Mouse (Mus musculus) liver, adult 2 months (tissue): ENCODE measurements around the gene Stxbp6. TPM values are rescaled to one million over a fixed set of nuclear protein-coding genes. Genes with fewer than 3 reads are reported as not detected.

Experiments used
- DNase-seq: peaks from one replicate; pipeline ENCODE4 v3.0.0-alpha.2; 2011; ENCODE audit warnings: low read depth, low spot score; ENCODE audit errors: extremely low read depth
- H3K27ac ChIP-seq: fragments of 200-500 bp; replicated peaks from 2 replicates; pipeline ENCODE4 v1.5.1; 2012; ENCODE audit warnings: low read depth, mild to moderate bottlenecking, control low read depth, inconsistent platforms, low read length; ENCODE audit not compliant: insufficient read depth
- H3K27me3 ChIP-seq: fragments of 200-500 bp; 2 replicates; pipeline ENCODE4 v1.6.1; 2012; ENCODE audit warnings: mild to moderate bottlenecking, moderate library complexity, low read length, inconsistent platforms; ENCODE audit not compliant: control insufficient read depth, insufficient read depth
- H3K36me3 ChIP-seq: fragments of 200-500 bp; 2 replicates; pipeline ENCODE4 v1.6.1; 2012; ENCODE audit warnings: low read length, inconsistent platforms; ENCODE audit not compliant: control insufficient read depth, insufficient read depth
- H3K4me1 ChIP-seq: fragments of 200-500 bp; 2 replicates; pipeline ENCODE4 v1.6.1; 2011; ENCODE audit warnings: low read length; ENCODE audit not compliant: control insufficient read depth, insufficient read depth
- H3K4me3 ChIP-seq: fragments of 200-500 bp; 2 replicates; pipeline ENCODE4 v1.5.1; 2011; ENCODE audit warnings: low read depth, mild to moderate bottlenecking, control low read depth, low read length, moderate library complexity; ENCODE audit not compliant: insufficient read depth
- H3K79me2 ChIP-seq: fragments of 200-500 bp; 2 replicates; pipeline ENCODE4 v1.6.1; 2012; ENCODE audit warnings: inconsistent platforms, mild to moderate bottlenecking, low read length, moderate library complexity; ENCODE audit not compliant: control insufficient read depth, insufficient read depth
- H3K9ac ChIP-seq: fragments of 200-500 bp; 2 replicates; pipeline ENCODE4 v1.6.1; 2012; ENCODE audit warnings: low read depth, mild to moderate bottlenecking, control low read depth, inconsistent platforms, low read length
- CTCF ChIP-seq: fragments of 200-500 bp; IDR thresholded peaks from 2 replicates; pipeline ENCODE4 v1.5.1; 2011; ENCODE audit warnings: low read depth, low read length, control low read depth
- POLR2A ChIP-seq: fragments of 200-500 bp; IDR thresholded peaks from 2 replicates; pipeline ENCODE4 v1.6.1; 2011; ENCODE audit warnings: low read length, control low read depth; ENCODE audit not compliant: insufficient read depth; ENCODE audit errors: extremely low read depth
- WGBS: fragments of 180-500 bp; shearing (Covaris S2); methylation state at CpG from one replicate; pipeline ENCODE4 v1.1.7; 2018; 5-methylcytosine and 5-hydroxymethylcytosine counted together
- polyA plus RNA-seq: library from polyadenylated mRNA; depleted of rRNA; stranded (reverse); fragments of >200 nt; gene quantifications from 2 replicates; pipeline ENCODE4 v1.2.3, GENCODE M21; 2012
- total RNA-seq: library from RNA; depleted of rRNA; stranded (reverse); fragments of >200 nt; gene quantifications from 2 replicates; pipeline ENCODE4 v1.2.3, GENCODE M21; 2014

The Stxbp6 gene
- total and polyA plus RNA-seq, 2 experiments = 4.6 to 8.5 TPM

- Histone ChIP-seq H3K4me3 (no peak overlapping the region), H3K27me3 (no peaks in the 10 kb centered on the region), H3K4me1 (peaks cover 2% of the 10 kb centered on the region; the same call in 1 of the 2 replicates), H3K79me2 (no peaks in the 10 kb centered on the region), H3K36me3 (no peaks in the 10 kb centered on the region), H3K9ac (no peak overlapping the region), H3K27ac (no peak overlapping the region)
- no peak for DNase-seq
- TF ChIP-seq POLR2A (no peak), CTCF (no peak)
- 92% methylated on average over 6 of the region's 6 CpGs for whole genome bisulfite sequencing
Measured at GRCm38 (mm10) chr12:44889677-44890393, 184.7 kb downstream of the Stxbp6 start.

GRCm38 (mm10) chr12:44886826-44887225, 187.7 kb downstream of the Stxbp6 start:
- Histone ChIP-seq H3K4me1 (peaks cover 2% of the 10 kb centered on the region; the same call in 1 of the 2 replicates), H3K79me2 (no peaks in the 10 kb centered on the region), H3K27me3 (no peaks in the 10 kb centered on the region), H3K36me3 (no peaks in the 10 kb centered on the region), H3K27ac (no peak overlapping the region), H3K4me3 (no peak overlapping the region), H3K9ac (no peak overlapping the region)
- 37% methylated on average over 3 of the region's 3 CpGs for WGBS
- TF ChIP-seq CTCF (no peak), POLR2A (no peak)
- DNase-seq = no peak

- peaks cover 3% of the 10 kb centered on the region; the same call in 1 of the 2 replicates for H3K4me1 ChIP-seq
- no peak overlapping the region for H3K27ac ChIP-seq
- no peaks in the 10 kb centered on the region for H3K79me2 ChIP-seq
- DNase-seq = peak; percentile 23
- H3K36me3 ChIP-seq = no peaks in the 10 kb centered on the region
- H3K4me3 ChIP-seq = no peak overlapping the region
- H3K9ac ChIP-seq = no peak overlapping the region
- no peak for TF ChIP-seq CTCF
- no peak for TF ChIP-seq POLR2A
- WGBS = 47% methylated on average over 2 of the region's 2 CpGs
- no peaks in the 10 kb centered on the region for H3K27me3 ChIP-seq
Measured at GRCm38 (mm10) chr12:44872697-44873096, 201.8 kb downstream of the Stxbp6 start.

GRCm38 (mm10) chr12:44865442-44865841, 209.1 kb downstream of the Stxbp6 start:
- Histone ChIP-seq H3K4me1 (no peaks in the 10 kb centered on the region), H3K4me3 (no peak overlapping the region), H3K27me3 (no peaks in the 10 kb centered on the region), H3K36me3 (no peaks in the 10 kb centered on the region), H3K27ac (no peak overlapping the region), H3K79me2 (no peaks in the 10 kb centered on the region), H3K9ac (no peak overlapping the region)
- no peak for TF ChIP-seq POLR2A
- no peak for TF ChIP-seq CTCF
- DNase-seq = no peak
- WGBS = 85% methylated on average over 3 of the region's 3 CpGs

GRCm38 (mm10) chr12:44859454-44859853, 215.1 kb downstream of the Stxbp6 start:
- H3K27ac ChIP-seq = no peak overlapping the region
- TF ChIP-seq CTCF = no peak
- no peak for TF ChIP-seq POLR2A
- peak; percentile 57 for DNase-seq

More at GRCm38 (mm10) chr12:44859454-44859853, 215.1 kb downstream of the Stxbp6 start:
- Histone ChIP-seq H3K9ac (no peak overlapping the region), H3K27me3 (no peaks in the 10 kb centered on the region), H3K36me3 (no peaks in the 10 kb centered on the region), H3K4me1 (peaks cover 2% of the 10 kb centered on the region; the same call in 1 of the 2 replicates), H3K4me3 (no peak overlapping the region), H3K79me2 (no peaks in the 10 kb centered on the region)
- WGBS = 27% methylated on average over 5 of the region's 5 CpGs
